ENCODE assay signal across 9 mouse cellular contexts in the genomic region with DNA sequence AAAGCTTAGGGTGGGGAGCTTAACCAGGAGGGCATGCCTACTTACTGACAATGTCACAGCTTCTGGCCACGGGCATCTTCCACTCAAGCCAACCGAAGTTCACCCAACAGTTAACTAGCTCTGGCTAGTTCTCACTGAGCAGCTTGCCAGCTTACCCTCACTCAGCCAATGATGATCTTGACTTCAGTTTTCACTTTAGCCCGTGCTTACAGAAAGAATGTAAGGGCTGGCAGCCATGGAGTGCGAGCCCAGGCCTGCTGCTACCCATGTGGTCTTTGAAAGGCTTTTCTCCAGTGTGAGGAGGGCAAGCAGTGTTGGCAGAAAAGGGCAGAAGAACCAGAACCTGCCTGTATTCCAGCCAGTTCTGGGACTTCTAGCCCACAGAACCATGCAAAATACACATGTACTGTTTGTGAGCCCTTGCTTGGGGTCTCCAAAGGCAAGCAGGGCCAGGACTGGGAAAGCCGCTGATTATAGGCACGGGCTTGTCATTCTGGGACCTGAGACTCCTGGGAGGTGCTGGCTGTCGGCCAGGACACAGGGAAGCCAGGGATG.
A peak's percentile ranks its signal among the peaks of the same experiment; 100 is the strongest.
DNase-seq lines count a peak whose midpoint lies in the region; ATAC-seq and TF ChIP-seq lines count a peak whose summit lies in the region.
"Had no signal": no experiment of that assay in that cellular context is flagged by ENCODE, and none has a peak within 500 bp of the region (broad histone marks: within the 10 kb centered on the region; RNA-seq: fewer than 3 reads in every experiment).

No protein-coding gene starts in this region.

- peaks cover 3% of the 10 kb centered on the region for H3K79me2 ChIP-seq in heart, adult 2 months (replicated peaks; ENCODE audit: control insufficient read depth, insufficient read depth, low read length)

- H3K27me3 ChIP-seq in heart, adult 2 months (ENCODE audit: control insufficient read depth, insufficient read depth, low read length) = no peaks in the 10 kb centered on the region
- H3K27me3 ChIP-seq in lung, embryonic 16.5 days (ENCODE audit: control insufficient read depth, insufficient read depth, low read depth, low read length) = no peaks in the 10 kb centered on the region
- no peaks in the 10 kb centered on the region for H3K27me3 ChIP-seq in forebrain, embryonic 16.5 days (replicated peaks; ENCODE audit: control insufficient read depth, insufficient read depth, low read length)
- H3K27me3 ChIP-seq in neural tube, embryonic 15.5 days (replicated peaks) = no peaks in the 10 kb centered on the region

- H3K27ac ChIP-seq in heart, adult 2 months = peak overlapping the region; percentile 16; the same call in 1 of the 2 replicates
- H3K27ac ChIP-seq in lung, embryonic 16.5 days (ENCODE audit: low read length) = peak overlapping the region; percentile 52
- H3K27ac ChIP-seq in forebrain, embryonic 16.5 days (ENCODE audit: low read length) = peak overlapping the region; percentile 65; the same call in 1 of the 2 replicates
- H3K27ac ChIP-seq in neural tube, embryonic 15.5 days (replicated peaks) = peak overlapping the region; percentile 28; the same call in 1 of the 2 replicates
- H3K27ac ChIP-seq: liver, embryonic 14.5 days had no signal

- WGBS in heart, adult 2 months = 49% methylated on average over 7 of the region's 7 CpGs
- WGBS in lung, embryonic 16.5 days = 46% methylated on average over 7 of the region's 7 CpGs
- 46% methylated on average over 7 of the region's 7 CpGs for WGBS in forebrain, embryonic 16.5 days
- WGBS in neural tube, embryonic 15.5 days = 56% methylated on average over 7 of the region's 7 CpGs

- no peak for TF ChIP-seq EP300 in heart, adult 2 months (IDR thresholded peaks at IDR 0.05; ENCODE audit: insufficient read depth, low read depth, low read length)

- no peak for DNase-seq in heart, adult 2 months
- DNase-seq in heart, adult 8-10 months (ENCODE audit: low spot score) = no peak
- no peak for DNase-seq in lung, adult 18-20 months
- no peak for DNase-seq in layer of hippocampus, adult 18-20 months (ENCODE audit: low spot score in 2 of 2)
- DNase-seq: thymus, postnatal 14 days had no signal

- H3K9ac ChIP-seq in heart, adult 2 months (ENCODE audit: low read depth, low read length) = no peak overlapping the region
- peak overlapping the region; percentile 34; the same call in 1 of the 2 replicates for H3K9ac ChIP-seq in lung, embryonic 16.5 days (ENCODE audit: low read length)
- no peak overlapping the region for H3K9ac ChIP-seq in forebrain, embryonic 16.5 days (replicated peaks; ENCODE audit: low read depth, low read length)
- no peak overlapping the region for H3K9ac ChIP-seq in neural tube, embryonic 15.5 days (replicated peaks)
- H3K9ac ChIP-seq: liver, embryonic 14.5 days had no signal

- no peak overlapping the region for H3K4me3 ChIP-seq in heart, adult 2 months
- no peak overlapping the region for H3K4me3 ChIP-seq in lung, embryonic 16.5 days (ENCODE audit: low read length)
- no peak overlapping the region for H3K4me3 ChIP-seq in forebrain, embryonic 16.5 days (replicated peaks; ENCODE audit: low read length)
- H3K4me3 ChIP-seq in neural tube, embryonic 15.5 days (replicated peaks) = no peak overlapping the region

- H3K4me1 ChIP-seq in heart, adult 2 months (ENCODE audit: control insufficient read depth, insufficient read depth, low read length) = peaks cover 9% of the 10 kb centered on the region
- H3K4me1 ChIP-seq in lung, embryonic 16.5 days (replicated peaks; ENCODE audit: control insufficient read depth, insufficient read depth, low read length) = peaks cover 11% of the 10 kb centered on the region
- peaks cover 23% of the 10 kb centered on the region for H3K4me1 ChIP-seq in forebrain, embryonic 16.5 days (replicated peaks; ENCODE audit: control insufficient read depth, insufficient read depth, low read length)
- H3K4me1 ChIP-seq in neural tube, embryonic 15.5 days = peaks cover 24% of the 10 kb centered on the region

- peak; percentile 37; the same call in 1 of the 2 replicates for ATAC-seq in lung, embryonic 16.5 days (ENCODE audit: low read depth)
- ATAC-seq in forebrain, embryonic 16.5 days = no peak
- no peak for ATAC-seq in neural tube, embryonic 15.5 days (ENCODE audit: low FRiP score)

- no peaks in the 10 kb centered on the region; the same call in 1 of the 2 replicates for H3K36me3 ChIP-seq in heart, adult 2 months (ENCODE audit: control insufficient read depth, insufficient read depth, low read length)
- H3K36me3 ChIP-seq in lung, embryonic 16.5 days (ENCODE audit: control insufficient read depth, insufficient read depth, low read length) = no peaks in the 10 kb centered on the region
- H3K36me3 ChIP-seq in forebrain, embryonic 16.5 days (ENCODE audit: control insufficient read depth, insufficient read depth) = no peaks in the 10 kb centered on the region
- no peaks in the 10 kb centered on the region for H3K36me3 ChIP-seq in neural tube, embryonic 15.5 days

- TF ChIP-seq CTCF in heart, adult 2 months (IDR thresholded peaks at IDR 0.05) = no peak

- TF ChIP-seq POLR2A in heart, adult 2 months (IDR thresholded peaks at IDR 0.05; ENCODE audit: insufficient read depth, low read depth, low read length) = no peak

- intact Hi-C loops in heart, adult 2 months (cut with DNase I) = loop anchor here (5.0 to 10.0 kb wide), 2 partner anchors 381 to 694 kb away; partner anchors contain the start of gene Pum3

- no peak overlapping the region for H3K4me2 ChIP-seq in lung, embryonic 16.5 days (ENCODE audit: low read depth, low read length)
- H3K4me2 ChIP-seq in forebrain, embryonic 16.5 days (ENCODE audit: low read length) = no peak overlapping the region
- no peak overlapping the region for H3K4me2 ChIP-seq in neural tube, embryonic 15.5 days

- no peaks in the 10 kb centered on the region for H3K9me3 ChIP-seq in lung, embryonic 16.5 days (ENCODE audit: control insufficient read depth, low read length)
- no peaks in the 10 kb centered on the region for H3K9me3 ChIP-seq in forebrain, embryonic 16.5 days (ENCODE audit: control insufficient read depth, low read length)
- H3K9me3 ChIP-seq in neural tube, embryonic 15.5 days (replicated peaks) = no peaks in the 10 kb centered on the region
